Mouse (Mus musculus) spleen, adult 2 months (tissue): ENCODE data around the gene Dtx4.

Experiments used
- CTCF ChIP-seq: fragments of 200-500 bp; IDR thresholded peaks from 2 replicates; pipeline ENCODE4 v1.5.1; 2011; ENCODE audit warnings: mild to moderate bottlenecking, inconsistent platforms; ENCODE audit not compliant: insufficient read depth, insufficient read length, insufficient replicate concordance; ENCODE audit errors: extremely low read depth
- POLR2A ChIP-seq: fragments of 200-500 bp; IDR thresholded peaks from 2 replicates; pipeline ENCODE4 v1.6.1; 2011; ENCODE audit warnings: low read depth, low read length, inconsistent platforms

DNA sequence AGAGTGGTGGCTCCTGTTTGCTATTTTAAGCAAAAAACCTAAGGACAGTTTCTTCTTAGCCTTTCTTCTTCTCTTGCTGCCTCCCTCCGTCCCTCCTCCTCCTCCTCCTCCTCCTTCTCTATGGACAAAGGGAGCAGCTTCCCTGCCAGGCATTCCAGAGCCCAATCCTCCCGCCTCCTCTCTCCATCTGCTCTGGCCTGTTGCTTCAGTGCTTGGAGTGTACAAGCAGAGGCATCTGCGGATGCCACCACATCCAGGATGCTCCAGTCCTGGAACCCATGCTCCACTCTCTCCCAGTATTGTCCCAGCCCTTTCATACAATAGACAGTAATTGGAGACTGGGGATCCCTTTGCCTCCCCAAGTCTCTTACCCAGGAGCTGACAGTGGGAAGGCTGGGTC lies 1.1 kb downstream of the Dtx4 start:
- no peak for TF ChIP-seq CTCF
- TF ChIP-seq POLR2A = no peak
